Mouse (Mus musculus): ENCODE results near the gene Fam167b. TPM values are rescaled to one million over a fixed set of nuclear protein-coding genes. Genes with fewer than 3 reads are reported as not detected.

The Fam167b gene
- polyA plus RNA-seq, 1 experiment from 2014 or later, result 40.3 TPM

GRCm38 (mm10) chr4:129622803-129623535 lies 44.6 kb upstream of the Fam167b start:
- H3K27ac ChIP-seq, result peak overlapping the region; percentile 93
- DNase-seq (ENCODE audit: low spot score) (no peak), ATAC-seq (replicated peaks; ENCODE audit: low FRiP score, low read depth) (no peak)
- H3K27me3 ChIP-seq (ENCODE audit: insufficient read depth, low read length), result no peaks in the 10 kb centered on the region
- peak overlapping the region; percentile 73 for H3K4me3 ChIP-seq (replicated peaks; ENCODE audit: low read depth, low read length)
- H3K9me3 ChIP-seq (replicated peaks; ENCODE audit: low read length), result no peaks in the 10 kb centered on the region
- peaks cover 11% of the 10 kb centered on the region for H3K36me3 ChIP-seq (ENCODE audit: insufficient read depth, low read length)
- TF ChIP-seq CTCF (IDR thresholded peaks at IDR 0.05; ENCODE audit: low read depth), result no peak
- peak overlapping the region; percentile 78 for H3K9ac ChIP-seq (ENCODE audit: low read depth, low read length)
- H3K4me1 ChIP-seq (replicated peaks; ENCODE audit: insufficient read depth, low read length), result peaks cover 25% of the 10 kb centered on the region
- peak overlapping the region; percentile 84 for H3K4me2 ChIP-seq (ENCODE audit: low read length)
- WGBS, result 20% methylated on average over 8 of the region's 8 CpGs

- H3K9ac ChIP-seq (ENCODE audit: low read depth, low read length), result 0 out of 2 replicates have a peak overlapping the region, but pooled peaks have one; percentile 78
- H3K27ac ChIP-seq, result peak overlapping the region; percentile 70; the same call in 1 of the 2 replicates
- DNase-seq (ENCODE audit: low spot score) (no peak), ATAC-seq (replicated peaks; ENCODE audit: low FRiP score, low read depth) (no peak)
- no peaks in the 10 kb centered on the region for H3K9me3 ChIP-seq (replicated peaks; ENCODE audit: low read length)
- H3K27me3 ChIP-seq (ENCODE audit: insufficient read depth, low read length), result no peaks in the 10 kb centered on the region
- H3K4me1 ChIP-seq (replicated peaks; ENCODE audit: insufficient read depth, low read length), result peaks cover 30% of the 10 kb centered on the region
- peak overlapping the region; percentile 84 for H3K4me2 ChIP-seq (ENCODE audit: low read length)
- H3K4me3 ChIP-seq (replicated peaks; ENCODE audit: low read depth, low read length), result no peak overlapping the region
- peaks cover 5% of the 10 kb centered on the region; the same call in 1 of the 2 replicates for H3K36me3 ChIP-seq (ENCODE audit: insufficient read depth, low read length)
- WGBS, result 75% methylated on average over 11 of the region's 11 CpGs
- no peak for TF ChIP-seq CTCF (IDR thresholded peaks at IDR 0.05; ENCODE audit: low read depth)
Measured at GRCm38 (mm10) chr4:129622120-129622802, 43.9 kb upstream of the Fam167b start.

DNA sequence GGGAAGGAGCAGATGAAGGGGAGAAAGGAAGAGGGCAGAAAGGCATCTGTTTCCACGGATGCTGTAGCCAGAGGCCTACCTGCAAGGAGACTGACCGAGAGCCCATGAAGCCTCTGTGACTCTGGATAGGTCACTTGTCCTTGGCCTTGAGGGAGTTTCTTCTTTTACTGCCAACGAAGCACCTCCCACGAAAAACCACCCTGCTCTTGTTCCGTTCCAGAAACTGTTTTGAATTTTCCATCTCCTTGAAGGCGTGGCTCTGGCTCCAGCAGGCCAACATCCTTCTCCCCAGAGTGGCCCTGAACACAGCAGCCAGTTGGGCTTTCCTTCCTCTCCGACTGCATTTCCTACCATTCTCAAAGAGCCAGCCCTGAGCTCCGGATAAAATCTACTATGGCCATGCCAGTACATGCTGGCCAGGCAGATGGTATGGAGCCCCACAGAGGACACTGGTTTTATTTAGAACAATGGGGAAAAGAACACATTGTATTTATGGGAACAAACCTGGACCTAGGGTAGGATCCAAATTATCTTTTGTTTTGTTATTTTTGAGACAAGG lies 43.0 kb upstream of the Fam167b start:
- 55% methylated on average over 8 of the region's 8 CpGs for WGBS
- Histone ChIP-seq H3K27ac (peak overlapping the region; percentile 70), H3K36me3 (ENCODE audit: insufficient read depth, low read length) (no peaks in the 10 kb centered on the region), H3K9ac (ENCODE audit: low read depth, low read length) (no peak overlapping the region), H3K4me2 (ENCODE audit: low read length) (peak overlapping the region; percentile 31), H3K27me3 (ENCODE audit: insufficient read depth, low read length) (no peaks in the 10 kb centered on the region), H3K4me3 (replicated peaks; ENCODE audit: low read depth, low read length) (no peak overlapping the region), H3K9me3 (replicated peaks; ENCODE audit: low read length) (no peaks in the 10 kb centered on the region), H3K4me1 (replicated peaks; ENCODE audit: insufficient read depth, low read length) (peaks cover 30% of the 10 kb centered on the region)
- peak; percentile 55 for DNase-seq (ENCODE audit: low spot score)
- TF ChIP-seq CTCF (IDR thresholded peaks at IDR 0.05; ENCODE audit: low read depth), result no peak
- no peak for ATAC-seq (replicated peaks; ENCODE audit: low FRiP score, low read depth)

DNA sequence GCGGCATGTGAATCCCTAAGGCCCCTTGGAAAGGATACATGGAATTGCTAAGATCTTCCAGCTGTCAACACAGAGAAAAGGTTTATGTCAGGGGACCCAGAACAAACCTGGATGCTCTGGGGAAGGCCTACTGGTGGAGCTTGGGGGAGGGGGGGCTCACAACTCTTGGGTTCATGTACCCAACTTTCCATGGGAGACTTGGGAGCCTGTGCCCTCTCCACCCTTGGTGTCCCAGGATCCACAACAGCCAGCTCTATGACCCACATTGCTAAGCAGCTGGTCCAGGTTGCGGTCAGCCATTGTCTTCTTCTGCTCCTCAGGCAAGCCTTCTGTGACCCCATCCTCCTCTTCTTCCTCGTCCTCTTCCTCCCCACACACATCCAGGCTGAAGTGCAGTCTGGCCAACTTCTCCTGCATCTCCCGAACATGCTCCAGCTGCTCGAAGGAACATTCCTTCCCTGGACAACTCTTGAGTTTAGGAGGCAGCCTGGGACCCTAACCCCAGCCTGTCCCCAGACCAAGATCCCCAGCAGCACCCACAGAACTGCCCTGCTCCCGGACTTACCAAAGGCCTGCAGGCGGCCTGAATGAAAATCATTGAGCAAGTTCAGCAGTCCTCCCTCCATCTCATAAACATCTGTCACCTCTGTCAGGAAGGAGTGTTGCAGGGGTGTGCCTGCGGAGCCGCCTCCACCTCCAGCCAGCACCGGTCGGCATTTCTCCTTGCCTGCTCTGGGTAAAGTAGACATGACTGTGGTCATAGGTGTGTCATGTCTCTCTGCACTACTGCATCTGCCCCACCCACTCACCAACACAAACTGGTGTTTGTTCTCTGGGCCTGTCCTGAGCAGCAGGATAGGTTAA lies 42.3 kb upstream of the Fam167b start:
- Histone ChIP-seq H3K27ac (peak overlapping the region; percentile 70), H3K36me3 (ENCODE audit: insufficient read depth, low read length) (0 out of 2 replicates have a peak, but pooled peaks cover 7% of the 10 kb centered on the region), H3K9ac (ENCODE audit: low read depth, low read length) (no peak overlapping the region), H3K4me1 (replicated peaks; ENCODE audit: insufficient read depth, low read length) (peaks cover 30% of the 10 kb centered on the region), H3K4me3 (replicated peaks; ENCODE audit: low read depth, low read length) (no peak overlapping the region), H3K4me2 (ENCODE audit: low read length) (peak overlapping the region; percentile 31), H3K27me3 (ENCODE audit: insufficient read depth, low read length) (no peaks in the 10 kb centered on the region), H3K9me3 (replicated peaks; ENCODE audit: low read length) (no peaks in the 10 kb centered on the region)
- WGBS, result 80% methylated on average over 11 of the region's 11 CpGs
- DNase-seq (ENCODE audit: low spot score), result no peak
- TF ChIP-seq CTCF (IDR thresholded peaks at IDR 0.05; ENCODE audit: low read depth), result no peak
- no peak for ATAC-seq (replicated peaks; ENCODE audit: low FRiP score, low read depth)

DNA sequence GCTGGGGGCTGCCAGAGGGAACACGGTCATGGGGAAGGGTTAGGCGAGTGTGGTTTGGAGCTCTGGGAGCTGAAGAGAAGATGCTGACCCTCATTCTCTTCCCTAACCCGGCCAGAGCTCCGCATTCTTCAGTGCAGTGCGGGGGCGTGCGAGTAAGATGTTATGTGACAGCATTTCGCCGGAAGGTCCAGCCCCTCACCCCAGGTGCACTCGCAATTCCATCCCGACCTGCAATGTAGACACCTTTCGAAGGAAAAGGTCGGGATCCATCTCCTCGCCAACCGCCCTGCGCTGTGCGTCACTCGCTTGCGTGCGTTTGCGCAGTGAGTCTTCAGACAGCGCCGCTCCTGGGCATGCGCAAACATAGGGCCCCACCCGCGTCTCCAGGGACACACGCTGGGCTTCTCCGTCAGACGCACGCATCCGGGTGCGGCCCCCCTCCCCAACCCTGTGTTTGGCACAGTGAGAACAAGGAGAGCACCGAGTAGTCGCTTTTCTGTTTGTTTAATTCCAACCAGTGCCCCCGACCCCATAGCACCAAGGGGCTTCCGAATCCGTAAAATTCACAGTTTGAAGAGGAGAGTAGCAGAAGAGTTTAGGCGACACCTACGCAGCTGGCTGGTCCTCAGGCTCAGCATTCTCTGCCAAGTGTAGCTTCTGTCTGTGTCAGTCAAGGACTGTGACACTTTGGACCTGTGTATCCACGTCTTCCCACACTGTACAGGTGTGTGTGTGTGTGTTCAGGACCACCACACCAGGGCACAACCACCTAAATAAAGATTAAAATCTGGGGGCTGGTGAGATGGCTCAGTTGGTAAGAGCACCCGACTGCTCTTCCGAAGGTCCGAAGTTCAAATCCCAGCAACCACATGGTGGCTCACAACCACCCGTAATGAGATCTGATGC lies 40.7 kb upstream of the Fam167b start, which contains the start of gene Iqcc:
Gene Iqcc (minus strand): TSS at position 314 of the 906 bp plus-strand sequence.
- peak within 1 kb of the TSS; percentile 74 for H3K9ac ChIP-seq (ENCODE audit: low read depth, low read length)
- peak within 1 kb of the TSS; percentile 82 for H3K27ac ChIP-seq
- peak within 1 kb of the TSS; percentile 79 for H3K4me2 ChIP-seq (ENCODE audit: low read length)
- WGBS, result 3% methylated on average over 43 of the region's 44 CpGs
- H3K4me1 ChIP-seq (replicated peaks; ENCODE audit: insufficient read depth, low read length), result peaks cover 22% of the 10 kb centered on the region
- ATAC-seq (replicated peaks; ENCODE audit: low FRiP score, low read depth), result peak; percentile 87
- H3K36me3 ChIP-seq (ENCODE audit: insufficient read depth, low read length), result 0 out of 2 replicates have a peak, but pooled peaks cover 7% of the 10 kb centered on the region
- H3K4me3 ChIP-seq (replicated peaks; ENCODE audit: low read depth, low read length), result peak within 1 kb of the TSS; percentile 55
- H3K9me3 ChIP-seq (replicated peaks; ENCODE audit: low read length), result no peaks in the 10 kb centered on the region
- DNase-seq (ENCODE audit: low spot score), result peak; percentile 96
- TF ChIP-seq CTCF (IDR thresholded peaks at IDR 0.05; ENCODE audit: low read depth), result peak; percentile 21; the same call in 1 of the 2 replicates
- H3K27me3 ChIP-seq (ENCODE audit: insufficient read depth, low read length), result no peaks in the 10 kb centered on the region
